Mouse (Mus musculus) erythroid progenitor cell, adult 5-6 weeks (primary cell): Measurements from ENCODE around the gene Cited2. TPM values are rescaled to one million over a fixed set of nuclear protein-coding genes. Genes with fewer than 3 reads are reported as not detected.
A peak's percentile ranks its signal among the peaks of the same experiment; 100 is the strongest.

Source experiments
- ATAC-seq: replicated peaks from 2 replicates; pipeline ENCODE4 v1.8.0; 2016; ENCODE audit warnings: moderate number of reproducible peaks, mild to moderate bottlenecking, moderate TSS enrichment, inconsistent platforms; ENCODE audit not compliant: poor library complexity, low FRiP score, severe bottlenecking
- total RNA-seq, 2 experiments: library from RNA; stranded (forward) in 1 of 2; stranded (reverse) in 1 of 2; fragments of 150-400 nt in 1 of 2; fragments of 186-747, 209-891 nt in 1 of 2; gene quantifications; 2 replicates each; pipeline versions ENCODE4 v1.2.3 to v1.2.4; 2015 to 2017; ENCODE audit warnings: low replicate concordance in 2 of 2

Cited2 gene
- total RNA-seq, 2 experiments from 2014 or later = 38.6 to 40.0 TPM

GRCm38 (mm10) chr10:17722158-17722557 lies 860 bp upstream of the Cited2 start:
- peak; percentile 76 for ATAC-seq

GRCm38 (mm10) chr10:17723421-17723841 lies 413 bp downstream of the Cited2 start:
- ATAC-seq = peak; percentile 61

GRCm38 (mm10) chr10:17723871-17724741 lies 1.1 kb downstream of the Cited2 start:
- ATAC-seq = no peak

- no peak for ATAC-seq
These were observed 2.1 kb downstream of the Cited2 start for GRCm38 (mm10) chr10:17725037-17725584.

GRCm38 (mm10) chr10:17725644-17726372 lies 2.8 kb downstream of the Cited2 start:
- no peak for ATAC-seq

- no peak for ATAC-seq
These were observed 3.3 kb downstream of the Cited2 start for GRCm38 (mm10) chr10:17726373-17726720.

- no peak for ATAC-seq
These were observed 4.3 kb downstream of the Cited2 start for GRCm38 (mm10) chr10:17727161-17727925.

- no peak for ATAC-seq
These were observed 4.9 kb downstream of the Cited2 start for GRCm38 (mm10) chr10:17727926-17728279.

- no peak for ATAC-seq
These were observed 5.7 kb downstream of the Cited2 start for GRCm38 (mm10) chr10:17728711-17729110.

- ATAC-seq = no peak
These were observed 6.5 kb downstream of the Cited2 start for GRCm38 (mm10) chr10:17729476-17729875.

GRCm38 (mm10) chr10:17733057-17733456 lies 10.0 kb downstream of the Cited2 start:
- peak; percentile 65 for ATAC-seq

GRCm38 (mm10) chr10:17742581-17742980 lies 19.6 kb downstream of the Cited2 start:
- no peak for ATAC-seq

- no peak for ATAC-seq
These were observed 29.5 kb downstream of the Cited2 start for GRCm38 (mm10) chr10:17752478-17752877.

GRCm38 (mm10) chr10:17759772-17760171 lies 36.8 kb downstream of the Cited2 start:
- no peak for ATAC-seq

GRCm38 (mm10) chr10:17760750-17761613 lies 38.0 kb downstream of the Cited2 start:
- ATAC-seq = no peak

- no peak for ATAC-seq
These were observed 38.6 kb downstream of the Cited2 start for GRCm38 (mm10) chr10:17761652-17762051.

GRCm38 (mm10) chr10:17762946-17763345 lies 39.9 kb downstream of the Cited2 start:
- no peak for ATAC-seq

- no peak for ATAC-seq
These were observed 46.8 kb downstream of the Cited2 start for GRCm38 (mm10) chr10:17769856-17770255.

- ATAC-seq = no peak
These were observed 49.3 kb downstream of the Cited2 start for GRCm38 (mm10) chr10:17772364-17772763.
